Mouse (Mus musculus) liver, embryonic 14.5 days (tissue): Measurements from ENCODE around the gene Pmf1. TPM values are rescaled to one million over a fixed set of nuclear protein-coding genes. Genes with fewer than 3 reads are reported as not detected.

Source experiments
- ATAC-seq: fragments of 200-750 bp; cut with Nextera tagmentation; 2 replicates; pipeline ENCODE4 v1.8.0; 2017; ENCODE audit warnings: moderate number of reproducible peaks, mild to moderate bottlenecking, moderate library complexity; ENCODE audit not compliant: insufficient read depth
- DNase-seq, 3 experiments: peaks; one replicate each; pipeline ENCODE4 v3.0.0-alpha.2; 2012 to 2013; ENCODE audit warnings: low read depth in 3 of 3, low spot score in 3 of 3
- H3K27ac ChIP-seq: fragments of 300-500 bp; sonication (generic); 2 replicates; pipeline ENCODE4 v1.5.1; 2014; ENCODE audit warnings: moderate library complexity, mild to moderate bottlenecking, control low read depth, inconsistent platforms
- H3K27me3 ChIP-seq: fragments of 300-500 bp; sonication (generic); 2 replicates; pipeline ENCODE4 v1.6.1; 2014; ENCODE audit warnings: mild to moderate bottlenecking, low read length, moderate library complexity; ENCODE audit not compliant: control insufficient read depth, insufficient read depth
- H3K36me3 ChIP-seq: fragments of 300-500 bp; sonication (generic); replicated peaks from 2 replicates; pipeline ENCODE4 v1.6.1; 2014; ENCODE audit warnings: low read depth; ENCODE audit not compliant: control insufficient read depth, insufficient read depth
- H3K4me1 ChIP-seq, 2 experiments: fragments of 200-500 bp in 1 of 2; fragments of 300-500 bp in 1 of 2; sonication (generic) in 1 of 2; replicated peaks; 2 replicates each; pipeline ENCODE4 v1.6.1; 2012 to 2014; ENCODE audit warnings: antibody characterized with exemption in 1 of 2, inconsistent platforms in 1 of 2, low read length in 1 of 2; ENCODE audit not compliant: control insufficient read depth in 2 of 2, insufficient read depth in 2 of 2
- H3K4me2 ChIP-seq: fragments of 300-500 bp; sonication (generic); 2 replicates; pipeline ENCODE4 v1.6.1; 2014; ENCODE audit warnings: low read depth, mild to moderate bottlenecking, control low read depth, moderate library complexity
- H3K4me3 ChIP-seq, 2 experiments: fragments of 200-500 bp in 1 of 2; fragments of 300-500 bp in 1 of 2; sonication (generic) in 1 of 2; 2 replicates each; pipeline ENCODE4 v1.5.1; 2012 to 2014; ENCODE audit warnings: low read depth in 2 of 2, low read length in 2 of 2, mild to moderate bottlenecking in 2 of 2, control low read depth in 1 of 2, inconsistent platforms in 1 of 2, moderate library complexity in 1 of 2; ENCODE audit not compliant: insufficient read depth in 1 of 2
- H3K9ac ChIP-seq: fragments of 300-500 bp; sonication (generic); replicated peaks from 2 replicates; pipeline ENCODE4 v1.6.1; 2014; ENCODE audit warnings: mild to moderate bottlenecking, control low read depth, moderate library complexity
- H3K9me3 ChIP-seq: fragments of 300-500 bp; sonication (generic); 2 replicates; pipeline ENCODE4 v1.6.1; 2016; ENCODE audit warnings: low read length, mixed read lengths; ENCODE audit not compliant: control insufficient read depth
- CTCF ChIP-seq: IDR thresholded peaks from 2 replicates; pipeline ENCODE4 v1.5.1; 2016; ENCODE audit warnings: antibody characterized with exemption, low read depth, control low read depth
- EP300 ChIP-seq: IDR thresholded peaks from 2 replicates; pipeline ENCODE4 v1.6.1; 2016; ENCODE audit warnings: antibody characterized with exemption, low read depth
- WGBS: fragments of 180-500 bp; shearing (Covaris S2); extraction: QIAGEN DNeasy Blood & Tissue Kit; methylation state at CpG from one replicate; pipeline ENCODE4 v1.1.7; 2014; ENCODE audit not compliant: insufficient replicate concordance; 5-methylcytosine and 5-hydroxymethylcytosine counted together
- polyA plus RNA-seq, 2 experiments: library from polyadenylated mRNA; depleted of rRNA in 1 of 2; stranded (reverse) in 1 of 2; unstranded in 1 of 2; fragments of >200 nt; fragmentation: Nextera tagmentation in 1 of 2; extraction: Ambion mirVana in 1 of 2; gene quantifications; 2 replicates each; pipeline versions ENCODE4 v1.2.1 to v1.2.3; 2012 to 2014

The Pmf1 gene
- polyA plus RNA-seq, 2 experiments: 60.6 to 73.8 TPM

- DNase-seq (no peak), ATAC-seq (no peak)
- peak overlapping the region; percentile 73 for H3K4me2 ChIP-seq
Observed at GRCm38 (mm10) chr3:88365705-88366361, 44.3 kb downstream of the Pmf1 start.

DNA sequence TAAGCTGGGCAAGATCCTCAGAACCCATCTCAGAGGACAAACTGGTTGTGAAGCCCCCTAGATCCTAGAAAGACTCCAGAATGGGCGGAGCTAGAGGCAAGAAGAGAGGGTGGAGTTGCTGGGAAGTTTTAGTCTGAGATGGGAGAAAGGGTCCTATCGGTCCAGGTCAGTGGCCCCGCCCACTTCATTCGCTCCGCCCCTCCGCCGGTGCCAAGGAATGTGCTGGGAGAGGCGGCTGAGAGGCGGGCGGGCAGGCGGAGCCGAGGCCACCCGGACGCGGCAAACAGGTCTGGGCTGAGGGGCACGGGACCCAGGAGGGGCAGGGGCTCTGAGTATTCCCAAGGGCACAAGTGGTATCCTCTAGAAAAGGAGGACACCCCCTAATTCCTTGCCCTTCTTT, 45.8 kb downstream of the Pmf1 start, which contains the start of gene Paqr6:
TSS of gene Paqr6 (plus strand) at position 248 of the 400 bp plus-strand sequence.
- TF ChIP-seq EP300 (no peak), CTCF (no peak)
- H3K27ac ChIP-seq: peak within 1 kb of the TSS; percentile 89
- peak; percentile 67 for ATAC-seq
- DNase-seq: peak; percentile 69 to 76 (median 70)
- no peaks in the 10 kb centered on the region for H3K9me3 ChIP-seq
- H3K9ac ChIP-seq: peak within 1 kb of the TSS; percentile 52
- H3K27me3 ChIP-seq: peaks cover 17% of the 10 kb centered on the region
- H3K4me3 ChIP-seq: peak within 1 kb of the TSS; percentile 54 to 58
- H3K4me1 ChIP-seq: peaks cover 32 to 37% of the 10 kb centered on the region in 2 experiments
- H3K36me3 ChIP-seq: peaks cover 32% of the 10 kb centered on the region
- peak within 1 kb of the TSS; percentile 73 for H3K4me2 ChIP-seq
- 3% methylated on average over 16 of the region's 16 CpGs for WGBS

More at GRCm38 (mm10) chr3:88365705-88366361, 44.3 kb downstream of the Pmf1 start:
- peak overlapping the region; percentile 52 for H3K9ac ChIP-seq
- peaks cover 17% of the 10 kb centered on the region for H3K27me3 ChIP-seq
- H3K4me3 ChIP-seq: peak overlapping the region; percentile 54 to 58; a peak in 3 of 4 replicates
- no peak overlapping the region for H3K27ac ChIP-seq
- TF ChIP-seq EP300 (no peak), CTCF (peak; percentile 51)
- peaks cover 17% of the 10 kb centered on the region for H3K36me3 ChIP-seq
- H3K9me3 ChIP-seq: peaks cover 3% of the 10 kb centered on the region
- 32% methylated on average over 34 of the region's 34 CpGs for WGBS
- peaks cover 32 to 37% of the 10 kb centered on the region in 2 experiments for H3K4me1 ChIP-seq

DNA sequence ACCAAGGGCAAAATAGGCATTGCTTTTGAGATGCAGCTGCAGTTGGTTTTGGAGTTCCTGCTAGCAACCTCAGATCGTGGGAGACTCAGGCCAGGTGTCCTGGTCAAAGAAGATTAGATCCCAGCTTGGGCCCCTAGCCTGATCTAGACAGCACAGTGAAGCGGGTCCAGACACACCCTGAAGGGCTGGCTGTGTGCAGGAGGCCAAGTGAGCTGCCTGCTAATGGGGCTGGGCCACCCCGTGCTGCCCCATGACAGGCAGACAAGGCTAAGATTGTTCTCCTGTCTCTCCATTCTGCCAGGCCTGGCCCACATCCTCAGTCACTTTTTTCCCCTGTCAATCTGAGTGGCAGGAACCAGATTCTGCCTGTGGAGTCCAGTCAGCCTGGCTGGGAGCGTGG, 46.4 kb downstream of the Pmf1 start:
- TF ChIP-seq EP300: peak; percentile 79
- TF ChIP-seq CTCF: no peak
- peak; percentile 92 for ATAC-seq
- peak overlapping the region in 1 of 2 experiments; percentile 54; a peak in 2 of 4 replicates for H3K4me3 ChIP-seq
- peak; percentile 79 to 83 (median 80) for DNase-seq
- 27% methylated on average over 4 of the region's 4 CpGs for WGBS
- peak overlapping the region; percentile 89 for H3K27ac ChIP-seq
- H3K4me1 ChIP-seq: peaks cover 32 to 37% of the 10 kb centered on the region in 2 experiments
- H3K9ac ChIP-seq: peak overlapping the region; percentile 46
- peak overlapping the region; percentile 73 for H3K4me2 ChIP-seq
- peaks cover 17% of the 10 kb centered on the region for H3K27me3 ChIP-seq
- H3K9me3 ChIP-seq: no peaks in the 10 kb centered on the region
- peaks cover 38% of the 10 kb centered on the region for H3K36me3 ChIP-seq

GRCm38 (mm10) chr3:88361612-88362313, 48.4 kb downstream of the Pmf1 start:
- H3K9me3 ChIP-seq: no peaks in the 10 kb centered on the region
- peaks cover 55% of the 10 kb centered on the region for H3K36me3 ChIP-seq
- ATAC-seq (no peak), DNase-seq (no peak)
- peak overlapping the region; percentile 80 for H3K27ac ChIP-seq
- WGBS: 85% methylated on average over 2 of the region's 2 CpGs
- peaks cover 32 to 37% of the 10 kb centered on the region in 2 experiments for H3K4me1 ChIP-seq
- H3K27me3 ChIP-seq: peaks cover 17% of the 10 kb centered on the region
- H3K4me2 ChIP-seq: no peak overlapping the region
- no peak for TF ChIP-seq CTCF
- no peak for TF ChIP-seq EP300
- H3K9ac ChIP-seq: no peak overlapping the region; the same call in 1 of the 2 replicates
- H3K4me3 ChIP-seq: no peak overlapping the region

DNA sequence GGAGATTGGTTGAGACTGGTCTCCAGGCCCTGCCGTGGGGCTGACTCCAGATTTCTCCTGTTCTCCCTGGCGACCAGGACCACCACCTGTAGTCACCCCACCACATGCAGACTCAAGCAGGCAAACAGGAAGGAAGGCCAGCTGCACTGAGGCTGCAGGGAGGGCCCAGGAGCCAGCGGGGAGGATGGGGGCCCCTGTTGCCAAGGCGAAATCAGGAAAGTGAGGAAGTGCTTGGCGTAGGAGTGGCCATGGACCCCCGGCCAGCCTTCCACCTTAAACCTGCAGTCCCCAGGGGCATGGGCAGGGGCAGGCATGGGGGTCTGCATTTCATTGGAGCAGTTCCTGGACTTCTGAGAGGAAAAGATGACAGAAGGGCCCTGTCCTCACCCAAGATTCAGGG, 49.0 kb downstream of the Pmf1 start:
- H3K27me3 ChIP-seq: peaks cover 14% of the 10 kb centered on the region
- H3K4me2 ChIP-seq: no peak overlapping the region
- no peaks in the 10 kb centered on the region for H3K9me3 ChIP-seq
- DNase-seq (no peak), ATAC-seq (no peak)
- peaks cover 62% of the 10 kb centered on the region for H3K36me3 ChIP-seq
- peaks cover 32 to 37% of the 10 kb centered on the region in 2 experiments for H3K4me1 ChIP-seq
- WGBS: 53% methylated on average over 6 of the region's 6 CpGs
- H3K27ac ChIP-seq: no peak overlapping the region
- TF ChIP-seq EP300 (no peak), CTCF (no peak)
- no peak overlapping the region for H3K4me3 ChIP-seq
- H3K9ac ChIP-seq: no peak overlapping the region
